Mouse (Mus musculus): ENCODE results near the gene Trim5. TPM values are rescaled to one million over a fixed set of nuclear protein-coding genes. Genes with fewer than 3 reads are reported as not detected.
"Not testable (repeated sequence)": the region's sequence is repeated elsewhere in the genome, so short reads cannot be mapped to it uniquely, and the experiment has no call there.

Trim5 gene
- 0.48 and 0.72 TPM in 2 replicates for polyA plus RNA-seq (2015; fragmentation: Nextera tagmentation; extraction: Ambion mirVana)

GRCm38 (mm10) chr7:104287576-104288443, at the start of gene Trim5:
TSS of gene Trim5 (minus strand) at chr7:104288094.
- not testable (repeated sequence) for H3K9me3 ChIP-seq (replicated peaks); H3K4me1 ChIP-seq (replicated peaks); H3K27me3 ChIP-seq; H3K9ac ChIP-seq; H3K36me3 ChIP-seq
- Histone ChIP-seq H3K4me3 (peak within 1 kb of the TSS; percentile 49), H3K27ac (peak within 1 kb of the TSS; percentile 16; the same call in 1 of the 2 replicates), H3K4me2 (peak within 1 kb of the TSS; percentile 51)
- 25% methylated on average over 14 of the region's 14 CpGs for WGBS
- peak; percentile 89 for ATAC-seq (replicated peaks; ENCODE audit: insufficient number of reproducible peaks, insufficient read depth, low FRiP score, low read depth)

GRCm38 (mm10) chr7:104335547-104335946, 47.7 kb upstream of the Trim5 start:
- not testable (repeated sequence) for ATAC-seq (replicated peaks; ENCODE audit: insufficient number of reproducible peaks, insufficient read depth, low FRiP score, low read depth); H3K36me3 ChIP-seq; H3K27me3 ChIP-seq; H3K4me2 ChIP-seq; H3K4me3 ChIP-seq; H3K9ac ChIP-seq; H3K27ac ChIP-seq; H3K4me1 ChIP-seq (replicated peaks); H3K9me3 ChIP-seq (replicated peaks)
- 65% methylated on average over 3 of the region's 3 CpGs for WGBS

GRCm38 (mm10) chr7:104329171-104329570, 41.3 kb upstream of the Trim5 start, which contains the start of gene Trim34b:
TSS of gene Trim34b (plus strand) at chr7:104329471.
- not testable (repeated sequence) for H3K9ac ChIP-seq; H3K9me3 ChIP-seq (replicated peaks); H3K27ac ChIP-seq; H3K4me1 ChIP-seq (replicated peaks); H3K4me3 ChIP-seq; H3K27me3 ChIP-seq; H3K4me2 ChIP-seq; H3K36me3 ChIP-seq; ATAC-seq (replicated peaks; ENCODE audit: insufficient number of reproducible peaks, insufficient read depth, low FRiP score, low read depth)
- WGBS = 88% methylated on average over 2 of the region's 2 CpGs

GRCm38 (mm10) chr7:104322028-104322427, 34.1 kb upstream of the Trim5 start:
- no peak for ATAC-seq (replicated peaks; ENCODE audit: insufficient number of reproducible peaks, insufficient read depth, low FRiP score, low read depth)
- H3K4me2 ChIP-seq = no peak overlapping the region
- 61% methylated on average over 9 of the region's 9 CpGs for WGBS

GRCm38 (mm10) chr7:104315369-104316080, 27.6 kb upstream of the Trim5 start, which contains the start of gene Trim12a:
TSS of gene Trim12a (minus strand) at chr7:104315466.
- H3K27ac ChIP-seq = peak within 1 kb of the TSS; percentile 74
- 17% methylated on average over 4 of the region's 4 CpGs for WGBS

More at GRCm38 (mm10) chr7:104322028-104322427, 34.1 kb upstream of the Trim5 start:
- Histone ChIP-seq H3K9ac (no peak overlapping the region), H3K27ac (no peak overlapping the region), H3K9me3 (replicated peaks) (no peaks in the 10 kb centered on the region), H3K4me3 (no peak overlapping the region), H3K4me1 (replicated peaks) (no peaks in the 10 kb centered on the region), H3K36me3 (no peaks in the 10 kb centered on the region), H3K27me3 (no peaks in the 10 kb centered on the region)

GRCm38 (mm10) chr7:104314796-104315353, 27.0 kb upstream of the Trim5 start:
- Histone ChIP-seq H3K4me1 (replicated peaks) (no peaks in the 10 kb centered on the region), H3K4me3 (peak overlapping the region; percentile 63), H3K4me2 (peak overlapping the region; percentile 59), H3K36me3 (no peaks in the 10 kb centered on the region), H3K27me3 (no peaks in the 10 kb centered on the region), H3K27ac (peak overlapping the region; percentile 74), H3K9ac (peak overlapping the region; percentile 49), H3K9me3 (replicated peaks) (no peaks in the 10 kb centered on the region)
- WGBS = 6% methylated on average over 15 of the region's 15 CpGs
- ATAC-seq (replicated peaks; ENCODE audit: insufficient number of reproducible peaks, insufficient read depth, low FRiP score, low read depth) = 0 out of 2 replicates have a peak, but pooled peaks have one; percentile 50

More at GRCm38 (mm10) chr7:104315369-104316080, 27.6 kb upstream of the Trim5 start, which contains the start of gene Trim12a:
- peak within 1 kb of the TSS; percentile 49 for H3K9ac ChIP-seq
- H3K27me3 ChIP-seq; H3K4me1 ChIP-seq (replicated peaks); H3K36me3 ChIP-seq; H3K9me3 ChIP-seq (replicated peaks): not testable (repeated sequence)
- peak within 1 kb of the TSS; percentile 63 for H3K4me3 ChIP-seq
- peak within 1 kb of the TSS; percentile 59 for H3K4me2 ChIP-seq
- peak; percentile 93 for ATAC-seq (replicated peaks; ENCODE audit: insufficient number of reproducible peaks, insufficient read depth, low FRiP score, low read depth)

- Histone ChIP-seq H3K27me3 (no peaks in the 10 kb centered on the region), H3K9me3 (replicated peaks) (no peaks in the 10 kb centered on the region), H3K36me3 (no peaks in the 10 kb centered on the region), H3K4me1 (replicated peaks) (no peaks in the 10 kb centered on the region), H3K4me2 (no peak overlapping the region), H3K4me3 (no peak overlapping the region), H3K9ac (no peak overlapping the region), H3K27ac (no peak overlapping the region)
- ATAC-seq (replicated peaks; ENCODE audit: insufficient number of reproducible peaks, insufficient read depth, low FRiP score, low read depth) = no peak
- 80% methylated on average over 5 of the region's 5 CpGs for WGBS
These were observed 3.9 kb upstream of the Trim5 start for GRCm38 (mm10) chr7:104291638-104292400.

GRCm38 (mm10) chr7:104290641-104291040, 2.7 kb upstream of the Trim5 start:
- no peak for ATAC-seq (replicated peaks; ENCODE audit: insufficient number of reproducible peaks, insufficient read depth, low FRiP score, low read depth)
- H3K4me3 ChIP-seq = no peak overlapping the region
- no peak overlapping the region for H3K9ac ChIP-seq
- H3K36me3 ChIP-seq = no peaks in the 10 kb centered on the region
- H3K4me2 ChIP-seq = no peak overlapping the region
- no peaks in the 10 kb centered on the region for H3K27me3 ChIP-seq
- H3K4me1 ChIP-seq (replicated peaks) = no peaks in the 10 kb centered on the region
- H3K9me3 ChIP-seq (replicated peaks) = no peaks in the 10 kb centered on the region
- WGBS = 69% methylated on average over 1 of the region's 1 CpGs
- H3K27ac ChIP-seq = no peak overlapping the region

GRCm38 (mm10) chr7:104279361-104279760, 8.5 kb downstream of the Trim5 start:
- not testable (repeated sequence) for H3K4me2 ChIP-seq; H3K4me3 ChIP-seq; ATAC-seq (replicated peaks; ENCODE audit: insufficient number of reproducible peaks, insufficient read depth, low FRiP score, low read depth); H3K36me3 ChIP-seq; H3K27me3 ChIP-seq; H3K9ac ChIP-seq; H3K4me1 ChIP-seq (replicated peaks); H3K9me3 ChIP-seq (replicated peaks); H3K27ac ChIP-seq
- 67% methylated on average over 3 of the region's 3 CpGs for WGBS

- H3K4me2 ChIP-seq; H3K9me3 ChIP-seq (replicated peaks); H3K4me3 ChIP-seq; H3K27ac ChIP-seq; H3K4me1 ChIP-seq (replicated peaks); H3K9ac ChIP-seq; H3K27me3 ChIP-seq; H3K36me3 ChIP-seq; ATAC-seq (replicated peaks; ENCODE audit: insufficient number of reproducible peaks, insufficient read depth, low FRiP score, low read depth): not testable (repeated sequence)
- 52% methylated on average over 4 of the region's 5 CpGs for WGBS
These were observed 22.6 kb downstream of the Trim5 start for GRCm38 (mm10) chr7:104265335-104265734.

All from heart, embryonic 15.5 days (tissue).